Mouse (Mus musculus) heart, embryonic 16.5 days (tissue): Measurements from ENCODE around the gene Kcnb1. TPM values are rescaled to one million over a fixed set of nuclear protein-coding genes. Genes with fewer than 3 reads are reported as not detected.

Experiments used
- ATAC-seq: fragments of 200-750 bp; cut with Nextera tagmentation; replicated peaks from 2 replicates; pipeline ENCODE4 v1.8.0; 2017; ENCODE audit warnings: moderate number of reproducible peaks; ENCODE audit not compliant: insufficient read depth, low FRiP score; ENCODE audit errors: extremely low read depth
- H3K27ac ChIP-seq: fragments of 300-500 bp; sonication (generic); 2 replicates; pipeline ENCODE4 v1.5.1; 2014; ENCODE audit warnings: mild to moderate bottlenecking, low read length, control low read depth, moderate library complexity
- H3K27me3 ChIP-seq: fragments of 300-500 bp; sonication (generic); 2 replicates; pipeline ENCODE4 v1.6.1; 2014; ENCODE audit warnings: low read length, mixed read lengths; ENCODE audit not compliant: control insufficient read depth, insufficient read depth
- H3K36me3 ChIP-seq: fragments of 300-500 bp; sonication (generic); 2 replicates; pipeline ENCODE4 v1.6.1; 2014; ENCODE audit not compliant: control insufficient read depth, insufficient read depth
- H3K4me1 ChIP-seq: fragments of 300-500 bp; sonication (generic); 2 replicates; pipeline ENCODE4 v1.6.1; 2014; ENCODE audit warnings: low read length, mixed read lengths; ENCODE audit not compliant: control insufficient read depth, insufficient read depth
- H3K4me2 ChIP-seq: fragments of 300-500 bp; sonication (generic); 2 replicates; pipeline ENCODE4 v1.6.1; 2014; ENCODE audit warnings: low read depth, mild to moderate bottlenecking, control low read depth, low read length
- H3K4me3 ChIP-seq: fragments of 300-500 bp; sonication (generic); 2 replicates; pipeline ENCODE4 v1.5.1; 2014; ENCODE audit warnings: mild to moderate bottlenecking, control low read depth, low read length
- H3K9ac ChIP-seq: fragments of 300-500 bp; sonication (generic); 2 replicates; pipeline ENCODE4 v1.6.1; 2014; ENCODE audit warnings: low read length, control low read depth
- H3K9me3 ChIP-seq: fragments of 300-500 bp; sonication (generic); replicated peaks from 2 replicates; pipeline ENCODE4 v1.6.1; 2016; ENCODE audit warnings: low read length; ENCODE audit not compliant: control insufficient read depth
- WGBS: fragments of 180-500 bp; shearing (Covaris S2); extraction: QIAGEN DNeasy Blood & Tissue Kit; methylation state at CpG from one replicate; pipeline ENCODE4 v1.1.7; 2014; 5-methylcytosine and 5-hydroxymethylcytosine counted together
- polyA plus RNA-seq: library from polyadenylated mRNA; unstranded; fragments of >200 nt; fragmentation: Nextera tagmentation; extraction: Ambion mirVana; gene quantifications from 2 replicates; pipeline ENCODE4 v1.2.1, GENCODE M21; 2015

Gene Kcnb1
- polyA plus RNA-seq, 1 experiment from 2014 or later: 0.43 TPM

DNA sequence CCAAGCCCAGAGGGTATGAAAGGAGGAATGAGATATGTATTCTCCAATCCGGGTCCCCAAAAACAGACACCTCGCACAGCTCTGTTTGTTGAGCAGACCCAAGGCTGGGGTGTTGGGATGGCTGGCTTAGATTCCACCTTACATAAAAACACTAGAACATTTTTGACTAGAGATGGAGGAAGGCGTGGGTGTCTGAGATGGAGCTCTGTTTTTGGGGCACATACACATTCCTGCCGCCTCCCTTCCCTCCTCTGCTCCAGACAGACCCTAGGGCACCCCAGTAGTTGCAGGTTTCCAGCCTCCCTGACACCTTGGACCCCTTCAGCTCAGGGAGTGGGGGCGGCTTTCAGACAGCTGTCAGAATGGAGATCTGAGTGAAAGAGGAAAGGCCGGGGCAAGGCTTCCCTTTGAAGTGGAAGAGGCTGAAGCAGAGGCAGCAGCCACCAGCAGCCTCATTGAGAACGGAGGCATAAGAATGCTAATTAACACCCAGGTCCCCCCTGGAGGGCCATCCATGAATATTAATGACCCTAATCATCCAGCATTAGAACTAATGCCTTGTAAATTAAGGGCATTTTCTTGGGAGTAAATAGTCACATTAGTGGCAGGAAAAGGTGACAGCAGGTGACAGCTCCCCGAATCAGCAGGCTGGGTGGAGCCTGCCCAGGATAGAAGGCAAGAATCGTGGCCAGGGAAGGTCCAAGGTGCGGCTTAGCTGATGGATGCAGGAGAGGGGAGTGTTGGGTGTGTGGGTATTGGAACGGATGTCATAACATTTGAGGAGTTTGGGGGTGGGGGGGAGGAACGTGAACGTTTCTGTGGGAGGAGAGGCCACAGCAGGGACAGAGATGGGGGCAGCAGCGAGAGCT lies 45.3 kb downstream of the Kcnb1 start:
- WGBS: 12% methylated on average over 14 of the region's 14 CpGs
- peaks cover 5% of the 10 kb centered on the region; the same call in 1 of the 2 replicates for H3K4me1 ChIP-seq
- ATAC-seq: no peak
- no peak overlapping the region for H3K27ac ChIP-seq
- no peak overlapping the region for H3K9ac ChIP-seq
- H3K9me3 ChIP-seq: peaks cover 3% of the 10 kb centered on the region; the same call in 1 of the 2 replicates
- peaks cover 15% of the 10 kb centered on the region for H3K27me3 ChIP-seq
- no peak overlapping the region for H3K4me3 ChIP-seq
- no peak overlapping the region for H3K4me2 ChIP-seq
- H3K36me3 ChIP-seq: no peaks in the 10 kb centered on the region

DNA sequence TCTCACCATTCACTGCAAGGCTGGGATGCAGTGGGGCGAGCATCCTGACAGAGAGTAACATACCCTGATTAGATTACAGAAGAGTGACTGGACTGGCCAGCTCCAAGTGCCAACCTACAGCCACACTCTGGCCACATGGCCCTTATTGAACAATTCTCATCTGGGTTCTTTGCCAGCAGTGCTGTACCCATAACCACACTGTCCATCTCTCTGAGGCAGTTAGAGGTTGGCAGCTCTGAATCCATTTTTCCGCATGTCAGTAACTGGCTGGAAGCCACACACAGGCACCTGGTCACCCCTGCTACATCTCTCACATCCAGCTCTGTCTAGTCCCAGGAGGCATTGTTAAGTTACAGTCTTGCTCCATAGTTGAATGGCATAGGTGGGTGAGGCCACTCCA lies 46.0 kb downstream of the Kcnb1 start:
- WGBS: 49% methylated on average over 2 of the region's 2 CpGs
- Histone ChIP-seq H3K27me3 (peaks cover 15% of the 10 kb centered on the region), H3K9ac (no peak overlapping the region), H3K4me1 (peaks cover 7% of the 10 kb centered on the region; the same call in 1 of the 2 replicates), H3K9me3 (peaks cover 3% of the 10 kb centered on the region; the same call in 1 of the 2 replicates), H3K27ac (no peak overlapping the region), H3K36me3 (no peaks in the 10 kb centered on the region), H3K4me2 (no peak overlapping the region), H3K4me3 (no peak overlapping the region)
- no peak for ATAC-seq

DNA sequence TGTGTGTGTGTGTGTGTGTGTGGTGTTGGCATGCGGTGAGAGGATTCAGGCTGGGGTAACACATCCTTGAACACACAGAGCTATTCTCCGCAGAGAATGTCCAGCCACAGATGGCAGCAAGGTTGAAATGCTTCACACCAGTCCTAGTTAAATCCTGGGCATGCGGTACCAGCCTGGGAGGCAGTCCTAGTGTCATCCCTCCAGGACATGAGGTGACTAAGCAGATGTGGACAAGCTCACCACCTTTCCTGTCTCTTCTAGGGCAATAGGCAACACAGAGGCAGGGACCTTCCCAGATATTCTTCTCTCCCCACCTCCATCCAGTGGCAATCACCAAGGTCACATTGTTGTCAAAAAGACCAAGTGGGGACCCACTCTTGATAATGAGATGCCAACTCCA lies 47.7 kb downstream of the Kcnb1 start:
- no peak overlapping the region for H3K9ac ChIP-seq
- no peak overlapping the region for H3K27ac ChIP-seq
- no peak overlapping the region for H3K4me2 ChIP-seq
- no peak overlapping the region for H3K4me3 ChIP-seq
- 95% methylated on average over 3 of the region's 3 CpGs for WGBS
- no peaks in the 10 kb centered on the region for H3K9me3 ChIP-seq
- peaks cover 7% of the 10 kb centered on the region; the same call in 1 of the 2 replicates for H3K4me1 ChIP-seq
- no peak for ATAC-seq
- no peaks in the 10 kb centered on the region for H3K36me3 ChIP-seq
- H3K27me3 ChIP-seq: peaks cover 15% of the 10 kb centered on the region

DNA sequence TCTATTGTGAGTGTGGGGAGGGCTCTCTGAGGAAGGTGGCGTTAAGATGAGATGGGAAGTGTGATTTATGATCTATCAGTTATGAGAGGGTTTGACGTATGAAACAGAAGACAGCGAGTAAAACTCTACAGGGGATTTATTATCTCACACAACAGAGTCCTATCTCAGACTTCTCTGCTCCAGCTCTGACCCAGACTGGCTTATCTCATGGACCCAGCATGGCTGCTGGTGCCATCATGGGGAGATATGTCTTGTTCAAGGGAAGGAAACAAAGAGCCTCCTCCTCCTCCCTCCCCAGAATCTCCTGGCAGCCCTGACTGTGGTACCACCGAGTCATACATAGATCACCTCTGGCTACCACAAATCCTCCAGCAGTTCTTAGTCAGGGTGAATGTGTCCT lies 48.1 kb downstream of the Kcnb1 start:
- Histone ChIP-seq H3K9me3 (no peaks in the 10 kb centered on the region), H3K4me2 (no peak overlapping the region), H3K27ac (no peak overlapping the region), H3K4me1 (peaks cover 7% of the 10 kb centered on the region; the same call in 1 of the 2 replicates), H3K9ac (no peak overlapping the region), H3K36me3 (no peaks in the 10 kb centered on the region), H3K4me3 (no peak overlapping the region), H3K27me3 (peaks cover 15% of the 10 kb centered on the region)
- WGBS: 53% methylated on average over 4 of the region's 4 CpGs
- no peak for ATAC-seq

DNA sequence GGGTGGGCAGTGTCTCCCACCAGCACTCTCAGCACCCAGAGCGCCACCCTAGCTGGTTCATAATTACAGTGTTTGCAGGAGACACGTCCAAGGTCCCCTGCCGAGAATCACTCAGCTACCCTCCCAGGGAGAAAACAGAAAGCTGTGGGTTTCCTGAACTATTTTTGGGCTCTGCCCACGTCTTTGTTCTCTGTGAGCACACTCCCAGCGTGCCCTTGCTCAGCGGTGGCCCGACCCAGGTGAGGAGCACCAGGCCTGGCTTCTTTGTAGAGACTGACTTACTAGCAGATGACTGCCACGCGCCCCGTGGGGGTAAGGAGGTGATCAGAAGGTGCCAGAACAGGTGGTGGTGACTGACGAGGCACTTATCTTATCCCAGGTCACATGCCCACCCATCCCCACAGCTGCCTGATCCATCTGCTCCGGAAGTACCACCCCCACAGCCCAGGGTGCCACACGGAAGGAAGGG lies 50.1 kb downstream of the Kcnb1 start:
- no peak overlapping the region for H3K4me3 ChIP-seq
- WGBS: 38% methylated on average over 13 of the region's 13 CpGs
- H3K4me1 ChIP-seq: peaks cover 7% of the 10 kb centered on the region; the same call in 1 of the 2 replicates
- no peak overlapping the region for H3K27ac ChIP-seq
- no peaks in the 10 kb centered on the region for H3K36me3 ChIP-seq
- peaks cover 9% of the 10 kb centered on the region; the same call in 1 of the 2 replicates for H3K27me3 ChIP-seq
- no peak overlapping the region for H3K4me2 ChIP-seq
- no peaks in the 10 kb centered on the region for H3K9me3 ChIP-seq
- no peak overlapping the region for H3K9ac ChIP-seq
- ATAC-seq: no peak

DNA sequence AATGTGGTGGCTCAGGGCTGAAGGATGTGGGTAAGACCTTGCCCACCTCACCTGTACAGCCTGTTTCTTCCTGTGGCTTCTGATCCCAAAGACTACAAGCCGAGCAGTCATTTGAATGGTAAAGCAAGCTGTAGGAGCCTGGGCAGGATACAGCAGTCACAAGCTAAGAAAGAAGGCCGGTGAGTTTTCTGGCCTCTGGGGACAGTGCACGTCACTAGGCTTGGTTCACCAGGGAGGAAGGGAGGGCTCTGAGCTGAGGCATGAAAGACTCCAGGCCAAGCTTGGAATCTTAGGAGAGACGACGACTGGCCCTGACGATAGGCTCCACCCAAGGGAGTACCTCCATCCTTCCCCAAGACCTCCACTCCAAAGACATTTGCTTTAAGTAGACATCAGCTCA lies 51.3 kb downstream of the Kcnb1 start:
- H3K27me3 ChIP-seq: 0 out of 2 replicates have a peak, but pooled peaks cover 2% of the 10 kb centered on the region
- peaks cover 7% of the 10 kb centered on the region; the same call in 1 of the 2 replicates for H3K4me1 ChIP-seq
- no peak overlapping the region for H3K4me2 ChIP-seq
- no peak overlapping the region for H3K27ac ChIP-seq
- no peaks in the 10 kb centered on the region for H3K36me3 ChIP-seq
- H3K4me3 ChIP-seq: no peak overlapping the region
- no peak for ATAC-seq
- no peak overlapping the region for H3K9ac ChIP-seq
- 64% methylated on average over 6 of the region's 6 CpGs for WGBS
- no peaks in the 10 kb centered on the region for H3K9me3 ChIP-seq

DNA sequence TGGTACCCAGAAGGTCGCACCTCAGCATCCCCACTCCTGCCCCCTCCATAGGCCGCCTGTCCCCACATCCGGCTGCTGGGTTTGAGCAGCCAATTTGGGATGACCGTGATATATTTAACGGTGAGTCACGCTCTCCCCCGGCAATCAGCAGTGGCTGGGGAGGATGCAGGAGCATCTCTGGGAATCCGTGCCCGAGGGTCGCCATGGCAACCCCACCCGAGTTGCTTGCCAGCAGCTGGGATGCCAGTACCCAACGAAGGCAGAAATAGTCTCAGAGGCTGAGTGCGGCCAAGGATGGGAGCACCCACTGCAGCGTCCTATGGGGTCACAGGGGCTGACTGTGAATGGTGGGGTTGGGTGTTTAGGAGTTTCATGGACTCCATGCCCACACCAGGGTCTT lies 53.0 kb downstream of the Kcnb1 start:
- 70% methylated on average over 14 of the region's 14 CpGs for WGBS

DNA sequence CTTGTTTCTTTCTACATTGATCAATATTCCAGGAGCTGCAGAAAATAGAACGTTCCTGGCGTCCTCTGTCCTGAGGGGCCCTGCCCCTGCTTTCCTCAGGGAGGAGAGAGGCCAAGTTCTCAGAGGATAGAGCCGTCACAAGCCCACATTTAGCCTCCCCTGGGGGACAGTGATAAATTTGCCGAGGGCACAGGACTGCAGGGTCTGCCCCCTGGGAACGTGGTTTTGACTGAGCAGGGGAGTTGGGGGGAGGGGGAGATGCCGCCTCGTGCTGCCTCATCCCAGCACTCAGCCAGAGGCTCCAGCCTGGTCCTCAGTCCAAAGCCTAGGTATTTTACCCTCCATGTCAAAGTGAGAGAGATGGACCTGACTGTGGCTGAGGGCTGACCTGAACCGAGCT lies 57.9 kb downstream of the Kcnb1 start:
- Histone ChIP-seq H3K4me1 (peaks cover 11% of the 10 kb centered on the region), H3K27me3 (0 out of 2 replicates have a peak, but pooled peaks cover 2% of the 10 kb centered on the region)

More for the DNA sequence above, 53.0 kb downstream of the Kcnb1 start:
- H3K27ac ChIP-seq: no peak overlapping the region
- no peaks in the 10 kb centered on the region for H3K36me3 ChIP-seq
- H3K4me2 ChIP-seq: no peak overlapping the region
- H3K9me3 ChIP-seq: no peaks in the 10 kb centered on the region
- no peak overlapping the region for H3K9ac ChIP-seq
- peaks cover 7% of the 10 kb centered on the region; the same call in 1 of the 2 replicates for H3K4me1 ChIP-seq
- no peaks in the 10 kb centered on the region for H3K27me3 ChIP-seq
- no peak overlapping the region for H3K4me3 ChIP-seq
- ATAC-seq: no peak

More for the DNA sequence above, 57.9 kb downstream of the Kcnb1 start:
- Histone ChIP-seq H3K9ac (no peak overlapping the region), H3K9me3 (no peaks in the 10 kb centered on the region), H3K27ac (no peak overlapping the region), H3K36me3 (no peaks in the 10 kb centered on the region), H3K4me2 (no peak overlapping the region), H3K4me3 (no peak overlapping the region)
- 28% methylated on average over 8 of the region's 8 CpGs for WGBS
- ATAC-seq: no peak
